In the genomic region with DNA sequence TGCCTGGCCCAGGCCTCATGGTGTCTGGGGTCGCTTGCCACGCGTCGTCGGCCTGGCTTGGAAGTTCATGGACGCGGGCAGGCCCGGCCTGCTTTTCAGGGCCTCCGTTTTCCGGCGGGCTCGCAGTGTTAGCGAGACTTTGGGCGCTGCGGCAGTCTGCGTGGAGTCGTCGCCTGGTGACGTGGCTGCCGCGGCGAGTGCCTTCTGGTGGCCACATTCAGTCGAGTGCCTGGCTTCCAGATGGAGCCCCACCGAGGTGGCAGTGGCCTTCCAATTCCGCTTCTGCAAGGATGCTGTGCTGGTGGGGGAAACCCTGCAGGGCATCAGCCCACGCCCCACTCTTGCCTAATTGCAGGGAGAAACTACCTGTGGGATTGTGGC, we compare ENCODE assay signal across 7 mouse cellular contexts.
DNase-seq lines count a peak whose midpoint lies in the region; ATAC-seq and TF ChIP-seq lines count a peak whose summit lies in the region.
"Not testable (repeated sequence)": the region's sequence is repeated elsewhere in the genome, so short reads cannot be mapped to it uniquely, and the experiment has no call there.

No protein-coding gene starts in this region.

- TF ChIP-seq POLR2A in embryonic fibroblast, embryonic 13.5 days (IDR thresholded peaks at IDR 0.05; ENCODE audit: low read depth, low read length); liver, adult 2 months (IDR thresholded peaks at IDR 0.05; ENCODE audit: extremely low read depth, insufficient read depth, low read length): not testable (repeated sequence)

- 0 out of 2 replicates have a peak, but pooled peaks have one; percentile 1 for TF ChIP-seq CTCF in embryonic fibroblast, embryonic 13.5 days (IDR thresholded peaks at IDR 0.05; ENCODE audit: borderline replicate concordance, insufficient read depth, low read length)
- TF ChIP-seq CTCF in liver, adult 2 months (IDR thresholded peaks at IDR 0.05; ENCODE audit: low read depth, low read length): peak; percentile 15; the same call in 1 of the 2 replicates

- H3K27me3 ChIP-seq in heart, embryonic 12.5 days (replicated peaks); intestine, embryonic 16.5 days (replicated peaks; ENCODE audit: control insufficient read depth, insufficient read depth, low read length); liver, adult 2 months (ENCODE audit: control insufficient read depth, insufficient read depth, low read length): not testable (repeated sequence)

- peaks cover 16% of the 10 kb centered on the region for H3K36me3 ChIP-seq in heart, embryonic 12.5 days
- not testable (repeated sequence) for H3K36me3 ChIP-seq in intestine, embryonic 16.5 days (ENCODE audit: control insufficient read depth, insufficient read depth, low read length); liver, adult 2 months (ENCODE audit: control insufficient read depth, insufficient read depth, low read length)

- ATAC-seq in heart, embryonic 12.5 days (ENCODE audit: insufficient number of reproducible peaks, low FRiP score); intestine, embryonic 16.5 days: not testable (repeated sequence)
- peak; percentile 58 for ATAC-seq in megakaryocyte progenitor cell, adult 5-6 weeks (replicated peaks; ENCODE audit: poor library complexity)

- H3K4me1 ChIP-seq in brown adipose tissue, adult 24 weeks (ENCODE audit: control insufficient read depth, insufficient read depth, insufficient read length, low read length); embryonic fibroblast, embryonic 13.5 days (ENCODE audit: control insufficient read depth, insufficient read depth, low read length); heart, embryonic 12.5 days (replicated peaks); intestine, embryonic 16.5 days (ENCODE audit: control insufficient read depth, insufficient read depth, low read length); liver, adult 2 months (ENCODE audit: control insufficient read depth, insufficient read depth, low read length): not testable (repeated sequence)

- peak overlapping the region; percentile 78 for H3K4me3 ChIP-seq in brown adipose tissue, adult 24 weeks (ENCODE audit: insufficient read depth, low read depth, low read length)
- H3K4me3 ChIP-seq in embryonic fibroblast, embryonic 13.5 days (ENCODE audit: insufficient read depth, low read length): peak overlapping the region; percentile 36
- H3K4me3 ChIP-seq in heart, embryonic 12.5 days: peak overlapping the region; percentile 60
- H3K4me3 ChIP-seq in intestine, embryonic 16.5 days (ENCODE audit: low read length): peak overlapping the region; percentile 58
- H3K4me3 ChIP-seq in liver, adult 2 months (ENCODE audit: insufficient read depth, low read depth, low read length): peak overlapping the region; percentile 71

- H3K4me2 ChIP-seq in heart, embryonic 12.5 days: peak overlapping the region; percentile 82
- H3K4me2 ChIP-seq in intestine, embryonic 16.5 days (ENCODE audit: low read depth, low read length): peak overlapping the region; percentile 69

- not testable (repeated sequence) for H3K27ac ChIP-seq in brown adipose tissue, adult 24 weeks (replicated peaks; ENCODE audit: low read depth, low read length); embryonic fibroblast, embryonic 13.5 days (ENCODE audit: insufficient read depth, low read length); heart, embryonic 12.5 days (ENCODE audit: poor library complexity, severe bottlenecking); intestine, embryonic 16.5 days (ENCODE audit: low read length); liver, adult 2 months (replicated peaks; ENCODE audit: insufficient read depth, low read depth, low read length)

- not testable (repeated sequence) for DNase-seq in liver, adult 2 months (ENCODE audit: extremely low read depth, low read depth, low spot score)
- peak; percentile 7 for DNase-seq in right cerebral cortex, adult 18-20 months

- H3K9ac ChIP-seq in heart, embryonic 12.5 days: peak overlapping the region; percentile 77
- peak overlapping the region; percentile 79 for H3K9ac ChIP-seq in intestine, embryonic 16.5 days (ENCODE audit: low read depth, low read length)
- peak overlapping the region; percentile 63 for H3K9ac ChIP-seq in liver, adult 2 months (ENCODE audit: low read depth, low read length)

- 21% methylated on average over 26 of the region's 26 CpGs for WGBS in heart, embryonic 12.5 days
- WGBS in intestine, embryonic 16.5 days: 23% methylated on average over 26 of the region's 26 CpGs
- WGBS in liver, adult 2 months: 18% methylated on average over 26 of the region's 26 CpGs

- H3K79me2 ChIP-seq in liver, adult 2 months (ENCODE audit: control insufficient read depth, insufficient read depth, low read length): not testable (repeated sequence)

- H3K9me3 ChIP-seq in heart, embryonic 12.5 days (replicated peaks): peaks cover 12% of the 10 kb centered on the region
- H3K9me3 ChIP-seq in intestine, embryonic 16.5 days (ENCODE audit: control insufficient read depth, low read length): not testable (repeated sequence)
